Mouse (Mus musculus) monocyte, adult 59 days (primary cell): ENCODE results near the gene Slc9a4. TPM values are rescaled to one million over a fixed set of nuclear protein-coding genes. Genes with fewer than 3 reads are reported as not detected.

Experiments
- total RNA-seq, 2 experiments: library from RNA; stranded (reverse); gene quantifications; one replicate each; pipeline ENCODE4 v1.2.4; 2023

Gene Slc9a4
- under 1 TPM; 0.10 to 0.21 TPM for total RNA-seq

GRCm38 (mm10) chr1:40579784-40580183 is at the start of gene Slc9a4:
Slc9a4 (plus strand) TSS chr1:40580081.

Other genes starting within 250 kb of the Slc9a4 start
- 1 to 10 TPM; 2.2 to 3.0 TPM for gene Il1rl1, start 150.5 kb upstream of the Slc9a4 start, total RNA-seq
- gene Il18r1, start 114.5 kb upstream of the Slc9a4 start, total RNA-seq = 1 to 10 TPM; 1.5 to 1.9 TPM
- 1 to 10 TPM; 1.9 to 2.1 TPM for gene Il18rap, start 64.7 kb upstream of the Slc9a4 start, total RNA-seq
- gene Slc9a2, start 100.5 kb downstream of the Slc9a4 start, total RNA-seq = not detected
- gene Mfsd9, start 210.6 kb downstream of the Slc9a4 start, total RNA-seq = 1 to 10 TPM; 2.6 to 2.8 TPM
- gene Tmem182, start 225.5 kb downstream of the Slc9a4 start, total RNA-seq = not detected